Mouse (Mus musculus) megakaryocyte, embryonic 14.5 days (primary cell): Measurements from ENCODE around the gene Prnd.

ENCODE experiments used
- FLI1 ChIP-seq: IDR thresholded peaks from 2 replicates; pipeline ENCODE4 v1.6.1; 2012; ENCODE audit warnings: low read length, inconsistent platforms, mixed read lengths
- GATA1 ChIP-seq: IDR thresholded peaks from 3 replicates; pipeline ENCODE4 v1.6.1; 2012; ENCODE audit warnings: mixed read lengths, low read length, inconsistent platforms, borderline replicate concordance

DNA sequence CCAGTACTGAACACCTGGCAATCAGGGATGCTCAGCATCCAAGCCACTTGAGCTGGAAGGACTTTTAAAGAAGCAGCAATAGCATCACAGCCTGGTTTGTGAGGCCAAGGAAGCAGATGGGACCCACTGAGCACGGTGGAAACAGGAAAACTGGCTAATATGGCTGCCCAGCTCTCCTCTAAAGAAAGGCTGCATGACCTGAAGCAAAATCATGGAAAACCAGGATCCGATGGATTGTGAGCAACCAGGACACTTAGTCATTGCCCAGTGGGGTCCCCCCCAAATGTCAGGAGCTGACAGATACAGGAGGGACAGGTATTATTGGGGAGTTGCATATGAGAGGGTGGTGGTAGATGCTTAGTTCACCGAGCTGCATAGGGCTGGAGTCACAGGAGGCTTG lies 2.5 kb upstream of the Prnd start:
- TF ChIP-seq GATA1 (no peak), FLI1 (no peak)
